Mouse (Mus musculus) MEL (cell line): Measurements from ENCODE around the gene Wdr18. TPM values are rescaled to one million over a fixed set of nuclear protein-coding genes. Genes with fewer than 3 reads are reported as not detected.

Experiments used
- DNase-seq: peaks from one replicate; pipeline ENCODE4 v3.0.0; 2011; ENCODE audit warnings: low read depth, low spot score
- H3K27ac ChIP-seq: 2 replicates; pipeline ENCODE4 v1.5.1; 2012; ENCODE audit warnings: low read depth, mild to moderate bottlenecking, control low read depth, low read length, moderate library complexity; ENCODE audit not compliant: control insufficient read depth
- H3K27me3 ChIP-seq, 2 experiments: fragments of 150-350 bp in 1 of 2; sonication (generic) in 1 of 2; 2 replicates each; pipeline ENCODE4 v1.6.1; 2012; ENCODE audit warnings: low read length in 2 of 2, mild to moderate bottlenecking in 2 of 2, improper control_type of control experiment in 1 of 2, moderate library complexity in 1 of 2; ENCODE audit not compliant: insufficient read depth in 2 of 2, control insufficient read depth in 1 of 2
- H3K36me3 ChIP-seq, 2 experiments: 2 replicates each; pipeline ENCODE4 v1.6.1; 2012 to 2014; ENCODE audit warnings: low read length in 2 of 2, improper control_type of control experiment in 1 of 2, inconsistent platforms in 1 of 2, mild to moderate bottlenecking in 1 of 2; ENCODE audit not compliant: insufficient read depth in 2 of 2, control insufficient read depth in 1 of 2
- H3K4me1 ChIP-seq, 2 experiments: fragments of 150-350 bp in 1 of 2; sonication (generic) in 1 of 2; 2 replicates each; pipeline ENCODE4 v1.6.1; 2012; ENCODE audit warnings: low read length in 2 of 2, improper control_type of control experiment in 1 of 2, mild to moderate bottlenecking in 1 of 2; ENCODE audit not compliant: insufficient read depth in 2 of 2, control insufficient read depth in 1 of 2
- H3K4me3 ChIP-seq, 2 experiments: fragments of 150-350 bp in 1 of 2; sonication (generic) in 1 of 2; 2 replicates each; pipeline ENCODE4 v1.5.1; 2012; ENCODE audit warnings: low read depth in 2 of 2, low read length in 2 of 2, mild to moderate bottlenecking in 2 of 2, moderate library complexity in 2 of 2, control low read depth in 1 of 2, improper control_type of control experiment in 1 of 2; ENCODE audit not compliant: control insufficient read depth in 1 of 2, insufficient read depth in 1 of 2
- H3K79me2 ChIP-seq: 2 replicates; pipeline ENCODE4 v1.6.1; 2012; ENCODE audit warnings: mild to moderate bottlenecking, low read length, moderate library complexity; ENCODE audit not compliant: control insufficient read depth, poor library complexity, insufficient read depth
- H3K9ac ChIP-seq: 2 replicates; pipeline ENCODE4 v1.6.1; 2012; ENCODE audit warnings: low read depth, mild to moderate bottlenecking, control low read depth, low read length, moderate library complexity; ENCODE audit not compliant: control insufficient read depth, poor library complexity, severe bottlenecking
- H3K9me3 ChIP-seq: fragments of 150-350 bp; sonication (generic); replicated peaks from 2 replicates; pipeline ENCODE4 v1.6.1; 2012; ENCODE audit warnings: mild to moderate bottlenecking, low read length, improper control_type of control experiment, moderate library complexity; ENCODE audit not compliant: insufficient read depth
- BHLHE40 ChIP-seq: IDR thresholded peaks from 2 replicates; pipeline ENCODE4 v1.6.1; 2012; ENCODE audit warnings: low read depth, mild to moderate bottlenecking, inconsistent platforms, low read length, improper control_type of control experiment, borderline replicate concordance
- E2F4 ChIP-seq: IDR thresholded peaks from 2 replicates; pipeline ENCODE4 v1.6.1; 2011; ENCODE audit warnings: low read depth, low read length, improper control_type of control experiment, borderline replicate concordance
- ELF1 ChIP-seq: IDR thresholded peaks from 2 replicates; pipeline ENCODE4 v1.6.1; 2014; ENCODE audit warnings: low read depth, mild to moderate bottlenecking, inconsistent platforms, low read length, improper control_type of control experiment, moderate library complexity
- GATA1 ChIP-seq: IDR thresholded peaks from 2 replicates; pipeline ENCODE4 v1.6.1; 2011; ENCODE audit warnings: low read depth, low read length, improper control_type of control experiment
- HCFC1 ChIP-seq: IDR thresholded peaks from 2 replicates; pipeline ENCODE4 v1.6.1; 2012; ENCODE audit warnings: low read depth, mild to moderate bottlenecking, inconsistent platforms, low read length, improper control_type of control experiment, moderate library complexity
- JUND ChIP-seq: IDR thresholded peaks from 2 replicates; pipeline ENCODE4 v1.6.1; 2011; ENCODE audit warnings: low read depth, mild to moderate bottlenecking, improper control_type of control experiment, low read length
- MAFK ChIP-seq: IDR thresholded peaks from 2 replicates; pipeline ENCODE4 v1.6.1; 2011; ENCODE audit warnings: low read depth, mild to moderate bottlenecking, low read length, improper control_type of control experiment, borderline replicate concordance
- MAX ChIP-seq: IDR thresholded peaks from 2 replicates; pipeline ENCODE4 v1.6.1; 2011; ENCODE audit warnings: low read length, improper control_type of control experiment
- MXI1 ChIP-seq: IDR thresholded peaks from 2 replicates; pipeline ENCODE4 v1.6.1; 2011; ENCODE audit warnings: mild to moderate bottlenecking, low read depth, low read length, improper control_type of control experiment
- MYB ChIP-seq: IDR thresholded peaks from 2 replicates; pipeline ENCODE4 v1.6.1; 2011; ENCODE audit warnings: mild to moderate bottlenecking, low read depth, low read length, improper control_type of control experiment
- MYC ChIP-seq: IDR thresholded peaks from 2 replicates; pipeline ENCODE4 v1.6.1; 2011; ENCODE audit warnings: low read depth, mild to moderate bottlenecking, low read length, improper control_type of control experiment, moderate library complexity
- NRF1 ChIP-seq: IDR thresholded peaks from 2 replicates; pipeline ENCODE4 v1.6.1; 2014; ENCODE audit warnings: low read depth, mild to moderate bottlenecking, inconsistent platforms, low read length, improper control_type of control experiment, moderate library complexity; ENCODE audit not compliant: poor library complexity, insufficient read depth, severe bottlenecking
- POLR2A ChIP-seq, 2 experiments: IDR thresholded peaks; 2 replicates each; pipeline ENCODE4 v1.6.1; 2011 to 2012; ENCODE audit warnings: low read length in 2 of 2, mild to moderate bottlenecking in 2 of 2, control low read depth in 1 of 2, improper control_type of control experiment in 1 of 2, low read depth in 1 of 2, moderate library complexity in 1 of 2; ENCODE audit not compliant: control insufficient read depth in 1 of 2, insufficient read depth in 1 of 2, poor library complexity in 1 of 2
- POLR2AphosphoS5 ChIP-seq: IDR thresholded peaks from 2 replicates; pipeline ENCODE4 v1.6.1; 2012; ENCODE audit warnings: low read depth, borderline replicate concordance, mild to moderate bottlenecking, inconsistent platforms, low read length, moderate library complexity, mixed read lengths
- RAD21 ChIP-seq: IDR thresholded peaks from 2 replicates; pipeline ENCODE4 v1.6.1; 2011; ENCODE audit warnings: mild to moderate bottlenecking, low read depth, low read length, improper control_type of control experiment
- RCOR1 ChIP-seq: IDR thresholded peaks from 2 replicates; pipeline ENCODE4 v1.6.1; 2012; ENCODE audit warnings: low read depth, mild to moderate bottlenecking, inconsistent platforms, low read length, improper control_type of control experiment
- SMC3 ChIP-seq: IDR thresholded peaks from 2 replicates; pipeline ENCODE4 v1.6.1; 2011; ENCODE audit warnings: low read depth, low read length, improper control_type of control experiment
- TBP ChIP-seq: IDR thresholded peaks from 2 replicates; pipeline ENCODE4 v1.8.0; 2011; ENCODE audit warnings: low read depth, low read length, improper control_type of control experiment
- UBTF ChIP-seq: IDR thresholded peaks from 2 replicates; pipeline ENCODE4 v1.6.1; 2012; ENCODE audit warnings: low read depth, mild to moderate bottlenecking, inconsistent platforms, low read length, improper control_type of control experiment, moderate library complexity, borderline replicate concordance; ENCODE audit not compliant: insufficient read depth
- USF1 ChIP-seq: IDR thresholded peaks from 2 replicates; pipeline ENCODE4 v1.6.1; 2014; ENCODE audit warnings: low read depth, mild to moderate bottlenecking, inconsistent platforms, low read length, improper control_type of control experiment, moderate library complexity
- ZKSCAN1 ChIP-seq: IDR thresholded peaks from 2 replicates; pipeline ENCODE4 v1.6.1; 2012; ENCODE audit warnings: low read depth, mild to moderate bottlenecking, inconsistent platforms, low read length, improper control_type of control experiment, moderate library complexity
- polyA plus RNA-seq, 2 experiments: library from polyadenylated mRNA; stranded (reverse) in 1 of 2; unstranded in 1 of 2; fragments of >175 nt in 1 of 2; fragments of >200 nt in 1 of 2; gene quantifications; 2 replicates each; pipeline versions ENCODE4 v1.2.1 to v1.2.4; 2012; ENCODE audit warnings: low replicate concordance in 2 of 2, low read depth in 1 of 2; ENCODE audit not compliant: insufficient read length in 2 of 2, insufficient read depth in 1 of 2, missing spikeins in 1 of 2
- total RNA-seq: library from RNA; depleted of rRNA; stranded (reverse); fragments of 300-350 nt; gene quantifications from 2 replicates; pipeline ENCODE4 v1.2.3, GENCODE M21; 2012

Wdr18 gene
- total and polyA plus RNA-seq, 3 experiments: 89.5 to 107 TPM; not detected in 1

- no peak for DNase-seq
- H3K36me3 ChIP-seq: no peaks in the 10 kb centered on the region; a peak in 1 of 4 replicates
- no peaks in the 10 kb centered on the region for H3K79me2 ChIP-seq
- H3K4me3 ChIP-seq: no peak overlapping the region
- H3K9ac ChIP-seq: no peak overlapping the region
- no peaks in the 10 kb centered on the region for H3K27me3 ChIP-seq
- H3K9me3 ChIP-seq: no peaks in the 10 kb centered on the region
- H3K4me1 ChIP-seq: 0 out of 4 replicates have a peak, but pooled peaks cover 0 to 4% of the 10 kb centered on the region in 2 experiments
- TF ChIP-seq MXI1: no peak
- no peak for TF ChIP-seq NRF1
- TF ChIP-seq BHLHE40: no peak
- no peak for TF ChIP-seq MYC
- no peak for TF ChIP-seq ELF1
- TF ChIP-seq MYB: no peak
- no peak for TF ChIP-seq MAFK
- TF ChIP-seq GATA1: no peak
- no peak for TF ChIP-seq POLR2AphosphoS5
- TF ChIP-seq UBTF: no peak
- H3K27ac ChIP-seq: no peak overlapping the region
Measured at GRCm38 (mm10) chr10:79942988-79943387, 17.0 kb upstream of the Wdr18 start.

GRCm38 (mm10) chr10:79943471-79943901 lies 16.5 kb upstream of the Wdr18 start:
- H3K4me1 ChIP-seq: 0 out of 4 replicates have a peak, but pooled peaks cover 0 to 4% of the 10 kb centered on the region in 2 experiments
- H3K79me2 ChIP-seq: no peaks in the 10 kb centered on the region
- TF ChIP-seq USF1 (no peak), MAX (no peak), RAD21 (no peak), NRF1 (no peak), ZKSCAN1 (no peak), E2F4 (no peak), HCFC1 (no peak), POLR2A (IDR thresholded peaks at IDR 0.05; ENCODE audit: control insufficient read depth in 1 of 2, insufficient read depth in 1 of 2, low read depth in 1 of 2, low read length in 2 of 2, poor library complexity in 1 of 2) (no peak), JUND (no peak), RCOR1 (no peak), SMC3 (no peak), TBP (no peak), MAFK (no peak), MYC (no peak)
- no peak overlapping the region for H3K9ac ChIP-seq
- H3K9me3 ChIP-seq: no peaks in the 10 kb centered on the region
- no peak overlapping the region for H3K27ac ChIP-seq
- H3K4me3 ChIP-seq: no peak overlapping the region
- no peak for DNase-seq
- no peaks in the 10 kb centered on the region for H3K27me3 ChIP-seq
- no peaks in the 10 kb centered on the region; a peak in 1 of 4 replicates for H3K36me3 ChIP-seq
